Mouse (Mus musculus): ENCODE data around the gene Gm20075. TPM values are rescaled to one million over a fixed set of nuclear protein-coding genes. Genes with fewer than 3 reads are reported as not detected.

Gene Gm20075
- total and polyA plus RNA-seq, 3 experiments, result 2.9 to 14.1 (median 7.6) TPM

GRCm38 (mm10) chr13:96106367-96106766, 25.2 kb upstream of the Gm20075 start:
- dilution Hi-C loops (cut with MboI; ENCODE audit: extremely low pct_ligation_motif_present, extremely low pct_unique_long_range_greater_than_20kb, low sequenced_read_pairs) (no loop called here), in situ Hi-C loops (cut with MboI; ENCODE audit: low pct_ligation_motif_present, low pct_unique_long_range_greater_than_20kb, low sequenced_read_pairs) (no loop called here)
- Histone ChIP-seq H3K9ac (ENCODE audit: insufficient read depth, low read depth) (no peak overlapping the region), H3K27ac (ENCODE audit: insufficient read depth, low read depth) (no peak overlapping the region), H3K36me3 (replicated peaks in 1 of 2; ENCODE audit: control insufficient read depth in 1 of 2, insufficient read depth in 1 of 2, low read length in 1 of 2) (no peaks in the 10 kb centered on the region), H3K79me2 (replicated peaks; ENCODE audit: control insufficient read depth, extremely low read depth, insufficient read depth, poor library complexity, severe bottlenecking) (no peaks in the 10 kb centered on the region), H3K4me2 (ENCODE audit: insufficient read depth, low read depth, poor library complexity, severe bottlenecking) (no peak overlapping the region), H3K4me3 (replicated peaks in 1 of 3; ENCODE audit: low read depth in 2 of 3, low read length in 2 of 3, poor library complexity in 1 of 3) (no peak overlapping the region), H3K4me1 (ENCODE audit: control insufficient read depth in 1 of 2, insufficient read depth in 2 of 2) (peaks cover 4 to 25% of the 10 kb centered on the region in 2 experiments; a peak in 2 of 4 replicates), H3K9me3 (replicated peaks; ENCODE audit: low read length) (no peaks in the 10 kb centered on the region), H3K27me3 (replicated peaks) (no peaks in the 10 kb centered on the region)
- no peak for TF ChIP-seq ZNF384 (IDR thresholded peaks at IDR 0.05; ENCODE audit: low read depth, low read length)
- peak; percentile 39; the same call in 1 of the 2 replicates for TF ChIP-seq ELF1 (IDR thresholded peaks at IDR 0.05; ENCODE audit: low read depth, low read length)
- DNase-seq (ENCODE audit: extremely low read depth), result peak; percentile 34

GRCm38 (mm10) chr13:96090929-96091328, 9.8 kb upstream of the Gm20075 start:
- Histone ChIP-seq H3K4me1 (ENCODE audit: control insufficient read depth in 1 of 2, insufficient read depth in 2 of 2) (no peaks in the 10 kb centered on the region), H3K36me3 (replicated peaks in 1 of 2; ENCODE audit: control insufficient read depth in 1 of 2, insufficient read depth in 1 of 2, low read length in 1 of 2) (no peaks in the 10 kb centered on the region), H3K9me3 (replicated peaks; ENCODE audit: low read length) (no peaks in the 10 kb centered on the region), H3K79me2 (replicated peaks; ENCODE audit: control insufficient read depth, extremely low read depth, insufficient read depth, poor library complexity, severe bottlenecking) (no peaks in the 10 kb centered on the region), H3K4me3 (replicated peaks in 1 of 3; ENCODE audit: low read depth in 2 of 3, low read length in 2 of 3, poor library complexity in 1 of 3) (no peak overlapping the region), H3K27ac (ENCODE audit: insufficient read depth, low read depth) (no peak overlapping the region), H3K4me2 (ENCODE audit: insufficient read depth, low read depth, poor library complexity, severe bottlenecking) (no peak overlapping the region), H3K27me3 (replicated peaks) (no peaks in the 10 kb centered on the region), H3K9ac (ENCODE audit: insufficient read depth, low read depth) (no peak overlapping the region)
- TF ChIP-seq JUN (IDR thresholded peaks at IDR 0.05; ENCODE audit: insufficient read depth, low read depth, low read length), result no peak
- TF ChIP-seq ZKSCAN1 (IDR thresholded peaks at IDR 0.05; ENCODE audit: borderline replicate concordance, low read depth, low read length), result no peak
- no peak for TF ChIP-seq ZNF384 (IDR thresholded peaks at IDR 0.05; ENCODE audit: low read depth, low read length)
- TF ChIP-seq EP300 (IDR thresholded peaks at IDR 0.05; ENCODE audit: low read length), result no peak
- no peak for TF ChIP-seq RCOR1 (conservative IDR thresholded peaks at IDR 0.05; ENCODE audit: low read depth, low read length)
- TF ChIP-seq CHD1 (IDR thresholded peaks at IDR 0.05; ENCODE audit: low read depth, low read length), result no peak
- no peak for TF ChIP-seq POLR2AphosphoS2 (IDR thresholded peaks at IDR 0.05; ENCODE audit: low read depth, low read length)
- no peak for TF ChIP-seq MXI1 (IDR thresholded peaks at IDR 0.05; ENCODE audit: low read depth, low read length)
- no peak for TF ChIP-seq TCF12 (IDR thresholded peaks at IDR 0.05; ENCODE audit: low read depth, low read length)
- no peak for TF ChIP-seq PAX5 (IDR thresholded peaks at IDR 0.05; ENCODE audit: low read length)
- TF ChIP-seq SIN3A (IDR thresholded peaks at IDR 0.05; ENCODE audit: low read length), result no peak
- TF ChIP-seq UBTF (IDR thresholded peaks at IDR 0.05; ENCODE audit: low read depth, low read length), result no peak
- no peak for TF ChIP-seq HCFC1 (IDR thresholded peaks at IDR 0.05; ENCODE audit: low read depth, low read length)
- TF ChIP-seq TBP (conservative IDR thresholded peaks at IDR 0.05; ENCODE audit: low read depth, low read length), result no peak
- TF ChIP-seq MYC (IDR thresholded peaks at IDR 0.05; ENCODE audit: low read depth, low read length), result no peak
- no peak for TF ChIP-seq MAX (IDR thresholded peaks at IDR 0.05; ENCODE audit: low read length)
- no peak for DNase-seq (ENCODE audit: extremely low read depth)
- dilution Hi-C loops (cut with MboI; ENCODE audit: extremely low pct_ligation_motif_present, extremely low pct_unique_long_range_greater_than_20kb, low sequenced_read_pairs), result no loop called here
- in situ Hi-C loops (cut with MboI; ENCODE audit: low pct_ligation_motif_present, low pct_unique_long_range_greater_than_20kb, low sequenced_read_pairs), result no loop called here

All from CH12.LX (cell line).